Mouse (Mus musculus) left cerebral cortex, adult 8-10 months (tissue): ENCODE measurements at regions not wholly inside any gene's neighbourhood (a gene's known extent, or its start where the extent isn't known, plus 50 kb on each side); places are given as distances from the start of the nearest gene placed in this dataset.
"Not testable (repeated sequence)": the region's sequence is repeated elsewhere in the genome, so short reads cannot be mapped to it uniquely, and the experiment has no call there.

Source experiments
- DNase-seq, 2 experiments: peaks; one replicate each; pipeline ENCODE4 v3.0.0; 2022; ENCODE audit warnings: low spot score in 2 of 2

DNA sequence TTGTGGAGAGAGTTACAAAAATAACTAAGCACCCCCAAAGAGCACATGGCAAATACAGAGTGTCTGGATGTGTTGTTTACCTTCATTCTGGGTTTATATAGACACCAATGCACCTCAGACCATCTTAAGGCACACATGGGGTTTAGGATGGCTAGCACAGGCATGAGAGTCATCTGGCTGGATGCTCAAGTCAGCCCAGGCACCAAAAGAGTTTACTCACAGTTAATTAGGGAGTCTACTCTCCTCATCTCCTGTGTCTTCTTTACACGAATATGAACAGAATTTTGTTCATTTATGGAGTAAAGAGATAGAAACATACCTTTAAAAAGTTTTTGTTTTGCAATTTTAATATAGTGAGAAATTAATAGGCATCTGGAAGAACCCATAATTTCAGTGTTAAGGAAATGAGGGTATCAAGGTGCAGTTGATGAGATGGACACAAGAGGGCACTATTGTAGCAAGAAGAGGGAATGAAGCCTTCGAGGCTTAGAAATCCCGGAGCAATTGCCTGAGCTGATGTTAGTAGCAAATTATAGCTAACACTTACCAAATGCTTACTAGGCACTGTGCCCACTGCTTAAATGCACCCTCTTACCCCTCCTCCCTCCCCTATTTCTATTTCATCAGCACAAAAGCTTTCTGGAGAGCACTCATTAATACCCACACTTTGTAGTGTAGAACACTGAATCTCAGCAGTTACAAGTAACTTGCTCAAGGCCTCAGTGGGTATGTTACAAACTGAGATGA, 174.6 kb downstream of the Eepd1 start:
- peak; percentile 12 to 13 for DNase-seq

DNA sequence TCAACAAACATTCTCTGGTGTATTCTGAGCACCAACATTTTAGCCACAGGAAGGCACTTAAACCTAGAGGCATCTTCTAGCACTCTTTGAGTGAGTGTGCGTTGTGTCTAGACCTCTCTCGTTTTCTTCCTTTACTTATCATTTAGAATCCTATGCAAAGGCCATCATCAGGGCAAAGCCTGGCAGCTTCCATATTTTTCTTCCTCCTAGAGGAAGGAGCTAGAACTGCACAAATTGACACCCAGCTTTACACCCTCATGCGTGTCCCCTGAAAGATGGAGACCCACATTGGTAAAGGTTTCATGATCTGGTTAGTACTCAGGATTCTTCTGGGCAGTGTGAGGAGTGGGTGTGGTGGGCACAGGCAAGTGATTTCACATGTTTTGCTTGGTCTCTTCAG, 175.2 kb downstream of the Eepd1 start:
- no peak for DNase-seq

DNA sequence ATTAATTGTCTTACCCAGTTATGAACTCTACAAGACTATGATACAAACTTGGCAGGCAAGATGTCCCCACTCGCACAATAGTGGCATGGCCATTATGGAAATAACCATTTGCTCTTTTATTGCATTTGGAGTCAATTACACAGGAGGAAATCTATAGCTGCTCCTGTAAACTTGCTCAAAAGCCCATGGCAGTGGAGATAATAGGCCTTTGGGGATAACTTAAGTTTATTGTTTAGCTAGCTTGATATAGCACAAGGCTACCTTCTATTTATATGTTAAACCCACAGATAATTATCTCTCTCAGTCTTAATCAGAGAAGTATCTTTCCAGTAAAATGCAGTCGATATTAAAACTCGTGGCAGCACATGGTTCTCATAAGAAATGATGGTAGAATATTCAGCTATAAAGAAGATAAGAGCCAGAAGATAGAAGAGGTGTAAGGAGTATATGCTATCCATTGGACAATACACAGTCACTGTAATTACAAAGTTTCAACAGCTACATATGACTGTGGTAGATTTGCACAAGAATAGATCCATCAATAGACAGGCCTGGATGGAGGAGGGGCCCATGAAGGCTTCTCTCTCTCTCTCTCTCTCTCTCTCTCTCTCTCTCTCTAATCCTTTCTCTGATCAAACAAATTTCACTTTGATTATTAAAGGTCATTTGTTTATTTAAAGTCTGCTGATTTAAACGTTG, 202.4 kb downstream of the Eepd1 start:
- DNase-seq: no peak

DNA sequence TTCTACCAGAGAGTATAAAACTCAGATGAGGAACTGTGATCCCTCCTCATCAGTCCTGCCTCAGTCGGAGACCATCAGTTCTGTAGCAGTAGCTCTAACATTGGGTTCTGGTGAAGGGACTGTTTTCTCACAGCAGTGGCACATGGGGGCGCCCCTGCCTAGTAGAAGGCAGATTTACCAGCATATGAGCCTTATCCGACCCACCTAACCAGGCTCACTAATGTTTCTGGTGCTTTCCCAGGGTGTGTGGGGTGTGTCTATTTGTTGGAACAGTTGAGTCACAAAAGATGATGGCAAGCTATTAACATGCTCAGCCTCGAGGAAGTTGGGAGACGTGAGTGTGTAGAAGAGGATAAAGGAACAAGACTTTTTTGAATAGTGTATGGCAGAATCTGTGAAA, 212.3 kb downstream of the Eepd1 start:
- DNase-seq: peak; percentile 28 to 30

DNA sequence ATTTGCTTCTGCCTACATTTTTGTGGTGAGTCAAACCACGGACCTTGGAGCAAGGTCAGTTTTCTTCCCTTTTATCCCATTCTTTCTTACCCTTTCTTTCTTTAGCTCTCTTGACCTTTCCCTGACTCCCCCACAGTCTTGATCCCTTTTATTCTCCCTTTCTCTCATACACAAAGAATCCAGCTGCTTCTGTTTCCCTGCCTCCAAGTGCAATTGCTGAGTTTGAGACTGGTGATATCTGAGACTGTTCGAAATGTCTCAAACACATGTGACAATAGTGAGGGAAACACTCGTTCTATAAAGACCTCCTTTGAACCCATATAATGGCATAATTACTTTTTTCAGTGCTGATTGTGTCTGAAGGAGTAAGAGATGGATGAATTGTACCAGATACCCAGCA, 213.7 kb downstream of the Eepd1 start:
- no peak for DNase-seq

DNA sequence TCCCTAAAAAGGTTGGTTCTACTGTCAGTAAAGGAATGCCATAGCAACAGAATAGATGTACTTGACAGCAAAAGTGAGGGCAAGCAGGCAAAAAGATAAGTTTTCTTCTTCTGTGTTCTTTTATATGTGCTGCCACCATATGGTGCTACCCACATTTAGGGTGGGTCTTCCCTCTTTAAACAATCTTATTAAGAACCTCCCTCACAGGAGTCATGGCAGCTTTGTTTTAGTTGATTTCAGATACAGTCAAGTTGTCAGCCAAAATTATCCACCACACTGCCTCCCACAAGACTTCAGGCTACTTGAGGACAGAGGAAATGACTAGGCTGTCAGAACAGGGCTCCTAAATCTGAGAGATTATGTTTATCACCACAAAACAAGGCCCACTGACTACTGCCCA, 232.3 kb downstream of the Eepd1 start:
- peak in 1 of 2 experiments; percentile 6 for DNase-seq

DNA sequence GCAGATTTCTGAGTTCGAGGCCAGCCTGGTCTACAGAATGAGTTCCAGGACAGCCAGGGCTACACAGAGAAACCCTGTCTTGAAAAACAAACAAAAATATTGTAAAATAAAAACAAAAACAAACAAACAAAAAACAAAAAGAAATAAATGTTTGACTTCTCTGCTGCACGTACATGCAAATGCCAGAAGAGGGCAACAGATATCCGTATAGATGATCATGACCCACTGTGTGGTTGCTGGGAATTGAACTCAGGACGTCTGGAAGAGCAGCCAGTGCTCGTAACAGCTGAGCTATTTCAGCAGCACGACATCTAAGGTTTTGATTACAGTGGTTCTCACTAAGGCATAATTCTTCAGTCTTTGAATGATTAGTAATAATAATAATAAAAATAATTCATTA, 262.8 kb downstream of the Eepd1 start:
- DNase-seq: no peak

DNA sequence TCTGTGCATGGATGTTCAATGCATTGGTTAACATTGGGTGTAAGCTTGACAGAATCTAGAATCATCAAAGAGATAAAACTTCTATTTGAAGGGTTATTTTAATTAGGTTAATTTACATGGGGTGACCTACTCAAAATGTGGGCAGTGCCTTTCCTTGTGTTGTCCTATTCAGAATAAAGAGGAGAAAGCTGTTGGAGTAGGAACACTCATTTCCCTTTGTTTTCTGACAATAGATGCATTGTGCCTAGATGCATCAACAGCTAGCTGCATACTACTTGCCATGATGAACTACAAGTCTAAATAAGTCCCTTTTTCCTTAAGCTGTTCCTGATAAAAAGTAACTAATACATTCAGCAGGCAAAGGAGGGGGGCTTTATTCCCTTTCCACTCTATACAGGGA, 269.8 kb downstream of the Eepd1 start:
- no peak for DNase-seq

DNA sequence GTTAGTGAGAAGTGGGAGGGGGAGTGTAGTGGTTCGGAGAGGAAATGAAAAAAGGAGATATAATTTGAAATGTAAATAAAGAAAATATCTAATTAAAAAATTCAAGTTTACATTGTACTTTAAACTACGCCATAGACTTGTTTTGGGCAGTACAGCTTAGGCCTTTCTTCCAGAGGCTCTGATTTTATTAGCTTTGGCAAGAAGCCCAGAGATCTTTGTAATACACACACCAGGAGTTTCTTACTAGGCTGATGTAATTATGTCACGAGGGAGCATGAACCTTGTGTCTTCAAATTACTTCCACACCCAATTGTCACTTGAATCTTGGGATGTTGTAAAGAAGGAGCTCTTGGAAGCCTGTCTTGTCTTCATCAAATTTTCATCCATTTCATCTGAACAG, 292.6 kb downstream of the Eepd1 start:
- no peak for DNase-seq

DNA sequence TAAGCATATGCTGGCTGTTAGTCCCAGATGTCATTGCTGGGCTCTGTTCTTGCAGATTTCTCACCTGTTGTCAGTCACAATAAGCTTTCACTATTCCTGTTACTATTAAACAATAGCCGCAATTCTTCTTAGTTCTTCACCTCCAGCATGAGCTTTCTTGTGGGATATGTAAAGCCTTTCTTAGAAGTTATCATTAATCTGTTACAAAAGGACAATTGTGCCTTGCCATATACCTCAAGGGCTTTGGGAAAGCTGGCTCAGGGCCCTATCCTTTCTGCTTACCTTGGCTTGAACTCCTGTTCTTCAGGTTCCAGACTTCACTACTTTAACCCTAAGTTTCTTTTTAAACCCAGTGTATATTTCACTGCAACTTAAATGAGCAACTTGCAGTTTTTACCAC, 301.3 kb downstream of the Eepd1 start:
- DNase-seq: no peak

DNA sequence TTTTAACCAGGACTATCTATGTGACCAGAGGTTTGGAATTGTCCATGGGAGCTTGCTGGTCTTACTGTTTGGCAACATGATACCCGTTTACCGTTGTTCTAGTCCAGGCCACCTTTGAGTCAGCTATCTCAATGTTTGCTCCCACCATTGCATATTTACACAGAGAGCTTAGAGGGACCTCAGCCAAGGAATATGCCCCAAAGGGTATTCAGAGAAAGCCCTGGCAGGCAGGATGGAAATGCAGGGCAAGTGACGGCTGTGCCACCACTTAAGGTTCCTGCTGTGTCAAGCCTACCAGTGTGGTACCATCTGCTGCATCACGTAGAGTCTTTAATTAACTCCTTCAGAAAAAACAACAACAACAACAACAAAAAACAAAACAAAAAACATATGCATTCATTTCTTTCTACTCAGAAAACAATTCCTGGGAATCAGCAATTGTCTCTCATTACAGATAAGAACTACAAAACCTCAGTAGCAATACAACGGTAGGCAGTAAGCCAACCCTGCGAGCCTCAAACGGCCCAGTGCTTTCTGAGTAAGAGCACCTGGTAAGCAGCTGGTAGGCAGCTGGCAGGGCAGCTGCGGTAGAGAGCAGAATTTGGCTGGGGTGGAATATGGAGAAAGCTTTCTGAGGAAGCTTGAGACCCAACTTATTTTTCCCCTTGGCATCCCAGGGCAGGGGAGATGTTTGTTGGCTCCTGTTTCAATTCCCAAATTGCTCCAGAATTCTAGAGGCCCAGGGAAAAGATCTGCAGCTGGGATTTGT, 314.0 kb downstream of the Eepd1 start:
- no peak for DNase-seq

DNA sequence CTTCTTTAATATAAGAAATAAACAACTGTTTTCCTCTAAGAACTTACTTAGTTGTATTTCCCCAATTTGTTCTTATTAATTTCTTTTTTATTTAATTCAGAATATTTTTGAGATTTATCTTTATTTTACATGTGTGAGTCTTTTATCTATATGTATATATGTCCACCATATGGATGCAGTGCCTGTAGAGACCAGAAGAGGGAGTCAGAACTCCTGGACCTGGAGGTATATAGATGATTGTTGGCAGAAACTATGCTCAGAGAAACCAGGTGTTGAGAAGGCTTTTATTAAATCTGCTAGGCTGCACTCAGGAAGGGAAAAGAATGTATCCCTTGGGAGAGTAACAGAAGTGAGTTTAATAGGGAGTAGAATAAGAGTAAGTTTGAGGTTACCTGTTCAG, 328.2 kb downstream of the Eepd1 start:
- DNase-seq: no peak

DNA sequence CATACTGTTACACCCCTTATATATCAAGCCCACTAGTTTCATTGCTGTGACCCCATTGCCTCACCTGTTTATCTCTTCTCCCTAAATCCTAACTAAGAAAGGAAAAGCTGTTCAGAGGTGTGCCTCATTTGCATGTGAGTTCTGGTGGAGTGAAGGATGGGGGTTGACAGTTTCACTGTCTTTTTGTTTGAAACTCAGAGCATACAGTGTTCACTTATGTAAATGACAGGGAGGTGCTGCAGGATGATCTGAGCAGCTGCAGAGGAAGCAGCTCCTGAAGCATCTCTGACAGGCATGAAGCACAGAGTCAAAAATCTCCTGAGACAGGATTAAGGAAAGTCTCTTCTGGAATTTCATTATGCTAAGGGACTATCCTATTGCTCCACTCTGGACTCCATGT, 351.9 kb downstream of the Eepd1 start:
- no peak for DNase-seq

DNA sequence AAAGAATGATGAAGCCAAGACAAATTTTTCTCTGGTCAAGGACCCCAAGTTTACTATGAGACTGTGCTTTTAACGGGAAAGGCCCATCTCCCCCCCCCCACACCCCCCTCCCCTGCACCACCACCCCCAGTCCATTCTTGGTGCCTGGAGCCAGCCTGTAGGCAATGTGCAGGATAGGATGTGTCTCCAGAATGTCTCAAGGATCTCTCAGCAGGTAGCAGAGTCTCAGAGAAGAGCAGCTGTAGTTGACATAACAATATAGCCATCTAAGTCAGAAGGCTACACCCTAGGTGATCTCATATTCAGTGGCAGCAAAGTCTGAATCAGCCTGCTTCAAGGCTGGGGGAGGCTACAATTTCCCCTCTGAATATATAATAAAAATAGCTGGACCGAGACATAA, 368.6 kb downstream of the Eepd1 start:
- not testable (repeated sequence) for DNase-seq

DNA sequence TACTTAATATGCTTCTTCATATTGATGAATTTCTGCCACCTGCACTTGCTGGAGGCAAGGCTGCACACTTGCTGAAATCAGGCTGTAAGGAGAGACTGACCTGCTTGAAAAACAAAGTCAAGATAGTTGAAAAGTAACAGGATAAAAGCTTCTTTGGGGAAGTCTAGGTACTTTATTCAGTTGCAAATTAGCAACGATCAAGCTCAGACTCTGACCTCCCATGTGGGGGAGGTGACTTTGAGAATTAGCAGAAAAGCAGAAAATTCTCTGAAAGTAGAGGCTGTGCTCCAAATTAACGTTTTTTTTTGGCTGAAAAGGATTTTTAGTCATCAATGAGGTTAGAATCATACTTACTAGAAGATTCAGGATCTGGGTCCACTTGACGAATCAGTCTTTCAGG, 369.3 kb downstream of the Eepd1 start:
- DNase-seq: not testable (repeated sequence)

DNA sequence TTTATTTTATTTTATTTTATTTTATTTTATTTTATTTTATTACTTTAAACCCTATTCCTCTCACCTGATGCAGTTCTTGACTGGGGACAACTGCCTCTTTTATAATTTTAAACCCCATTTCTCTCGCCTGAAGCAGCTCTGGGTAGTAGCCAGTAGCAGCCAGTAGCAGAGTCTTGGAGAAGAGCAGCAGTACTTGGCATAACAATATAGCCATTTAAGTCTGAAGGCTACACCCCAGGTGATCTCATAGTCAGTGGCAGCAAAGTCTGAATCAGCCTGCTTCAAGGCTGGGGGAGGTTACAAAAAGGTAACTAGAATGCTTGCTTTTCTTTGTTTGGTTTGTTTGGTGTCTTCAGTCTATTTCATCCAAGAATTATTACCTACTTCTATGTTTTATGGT, 373.2 kb downstream of the Eepd1 start:
- no peak for DNase-seq

DNA sequence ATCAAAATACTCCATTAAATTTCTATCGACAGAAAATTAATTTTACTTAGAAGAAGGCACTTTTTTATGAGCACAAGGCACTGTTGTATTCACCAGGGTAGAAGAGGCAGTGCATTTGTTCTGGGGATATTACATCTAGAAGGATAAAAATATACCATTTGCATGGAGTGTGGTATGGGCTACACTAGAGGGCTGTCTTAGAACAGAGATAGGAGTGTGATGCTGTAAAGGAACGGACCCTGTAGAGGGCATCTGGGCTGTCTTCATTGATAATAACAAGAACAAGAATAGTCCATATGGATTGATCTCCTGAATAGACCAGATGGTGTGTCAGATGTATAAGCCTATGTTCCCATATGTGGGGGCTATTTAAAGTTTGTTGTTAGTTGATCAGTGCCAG, 388.9 kb downstream of the Eepd1 start:
- no peak for DNase-seq

DNA sequence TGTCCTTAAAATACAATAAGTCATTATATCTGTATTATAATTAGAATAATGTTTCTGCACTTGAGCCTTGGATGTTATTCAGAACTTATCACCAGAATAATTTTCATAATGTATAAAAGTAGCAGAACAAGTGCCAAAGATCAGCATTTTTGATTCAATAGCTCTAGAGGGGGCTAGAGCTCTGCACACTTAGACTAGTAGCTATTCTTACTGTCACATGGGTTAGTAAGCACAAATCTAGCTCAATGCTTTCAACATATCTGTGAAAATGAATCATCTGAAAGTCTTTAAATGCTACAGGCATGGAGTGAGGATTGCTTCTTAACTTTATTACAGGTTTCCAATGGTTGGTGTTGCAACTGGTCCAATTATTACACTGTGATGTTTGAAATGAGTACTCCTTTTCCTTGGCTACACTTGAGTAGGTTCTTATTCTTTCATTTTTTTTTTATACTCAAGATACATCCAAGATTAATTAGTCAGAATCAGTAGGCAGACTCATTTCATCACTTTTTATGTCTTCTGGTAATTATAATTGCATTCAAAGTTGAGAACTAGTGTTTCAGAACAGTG, 415.1 kb downstream of the Eepd1 start:
- peak in 1 of 2 experiments; percentile 4 for DNase-seq
